Mouse (Mus musculus): Measurements from ENCODE around the gene Mthfd1l. TPM values are rescaled to one million over a fixed set of nuclear protein-coding genes. Genes with fewer than 3 reads are reported as not detected.

Gene Mthfd1l
- polyA plus RNA-seq, 1 experiment from 2014 or later = 19.1 TPM

DNA sequence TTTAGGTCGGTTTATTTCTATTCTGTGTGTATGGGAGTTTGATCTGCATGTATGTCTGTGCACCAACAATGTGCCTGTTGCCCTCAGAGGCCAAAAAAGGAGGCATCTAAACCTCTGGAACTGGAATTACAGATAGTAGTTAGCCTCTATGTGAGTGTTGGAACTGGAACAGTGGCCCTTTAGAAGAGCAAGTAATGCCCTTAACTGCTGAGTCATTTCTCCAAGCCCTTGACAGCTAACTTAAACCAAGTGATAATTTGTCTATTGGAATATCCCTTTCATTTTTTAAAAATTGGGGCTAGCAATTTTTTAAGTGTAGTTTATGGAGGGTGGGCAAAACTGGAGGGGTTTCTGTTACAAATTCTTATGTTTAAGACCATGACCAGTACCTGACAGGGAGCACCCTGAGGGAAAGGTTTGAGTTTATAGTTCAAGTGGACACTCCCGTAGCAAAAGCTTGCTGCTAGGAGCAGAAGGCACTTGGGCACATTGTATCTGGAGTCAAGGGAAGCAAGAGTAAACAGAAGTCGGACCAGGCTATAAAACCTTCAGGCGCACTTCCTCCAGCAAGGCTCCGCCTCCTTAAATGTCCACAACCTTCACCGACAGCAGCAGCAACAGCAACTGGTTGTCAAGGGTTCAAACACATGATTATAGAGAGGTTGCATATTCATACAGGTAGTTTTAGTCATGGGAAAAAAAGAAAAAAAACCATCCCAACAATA is 3.1 kb downstream of the Mthfd1l start:
- ChIA-PET CTCF (interaction anchor here (1.7 kb wide), 1 partner anchor 8 kb away, joined by 3 read pairs; no protein-coding TSS in a partner anchor), POLR2A (no interaction called here)
- ATAC-seq (no peak), DNase-seq (ENCODE audit: low read depth, low spot score) (no peak)
- TF ChIP-seq CTCF (IDR thresholded peaks at IDR 0.05) = no peak
- in situ Hi-C loops (cut with MboI; ENCODE audit: low pct_unique_long_range_greater_than_20kb) = loop anchor here (25.0 kb wide), 4 partner anchors 636 to 1836 kb away; partner anchors contain the start of genes Esr1, Fbxo5 and Mtrf1l
- H3K27me3 ChIP-seq = no peaks in the 10 kb centered on the region

DNA sequence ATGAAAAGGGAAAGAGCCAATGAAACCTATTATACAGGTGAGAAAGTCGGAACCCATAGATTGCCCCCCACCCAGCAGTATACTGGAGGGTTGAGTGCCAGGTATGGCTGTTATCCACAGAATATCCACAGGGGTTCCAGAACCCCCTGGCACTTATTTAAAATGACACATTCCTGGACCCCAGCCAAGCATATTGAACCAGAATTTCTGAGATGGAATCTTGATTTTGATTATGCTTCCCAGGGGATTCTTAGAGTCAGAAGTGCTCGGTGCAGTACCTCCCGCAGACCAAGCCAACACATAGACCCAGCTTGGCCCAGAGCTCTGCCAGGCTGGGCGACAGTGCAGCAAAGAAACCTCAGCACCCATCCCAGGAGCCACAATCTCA is 3.7 kb downstream of the Mthfd1l start:
- POLR2A ChIA-PET = no interaction called here

DNA sequence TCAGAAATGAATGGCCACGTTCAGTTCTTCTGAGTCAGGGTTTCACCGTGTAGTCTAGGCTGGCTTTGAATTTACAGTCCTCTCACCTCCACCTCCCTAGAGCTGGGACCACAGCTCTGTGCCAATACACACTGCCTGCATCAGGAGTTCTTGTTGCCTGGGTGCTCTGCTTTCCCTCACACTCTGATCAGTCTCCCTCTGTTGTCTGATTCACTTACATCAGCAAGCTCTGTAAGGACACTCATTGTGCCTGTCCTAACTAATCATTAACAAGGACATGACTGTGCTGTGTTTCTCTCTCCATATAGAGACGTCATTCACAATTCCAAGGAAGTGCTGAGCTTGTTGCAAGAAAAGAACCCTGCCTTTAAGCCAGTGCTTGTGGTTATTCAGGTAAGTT is 5.4 kb downstream of the Mthfd1l start:
- no peak for TF ChIP-seq CTCF (IDR thresholded peaks at IDR 0.05)
- in situ Hi-C loops (cut with MboI; ENCODE audit: low pct_unique_long_range_greater_than_20kb) = loop anchor here (25.0 kb wide), 4 partner anchors 634 to 1834 kb away; partner anchors contain the start of genes Esr1, Fbxo5 and Mtrf1l
- POLR2A ChIA-PET = no interaction called here
- CTCF ChIA-PET = no interaction called here
- no peaks in the 10 kb centered on the region for H3K27me3 ChIP-seq
- ATAC-seq (peak; percentile 19), DNase-seq (ENCODE audit: low read depth, low spot score) (no peak)

More for the DNA sequence above, 3.7 kb downstream of the Mthfd1l start:
- DNase-seq (ENCODE audit: low read depth, low spot score) (no peak), ATAC-seq (no peak)
- no peak for TF ChIP-seq CTCF (IDR thresholded peaks at IDR 0.05)
- in situ Hi-C loops (cut with MboI; ENCODE audit: low pct_unique_long_range_greater_than_20kb) = loop anchor here (25.0 kb wide), 4 partner anchors 636 to 1836 kb away; partner anchors contain the start of genes Esr1, Fbxo5 and Mtrf1l
- CTCF ChIA-PET = no interaction called here
- no peaks in the 10 kb centered on the region for H3K27me3 ChIP-seq

DNA sequence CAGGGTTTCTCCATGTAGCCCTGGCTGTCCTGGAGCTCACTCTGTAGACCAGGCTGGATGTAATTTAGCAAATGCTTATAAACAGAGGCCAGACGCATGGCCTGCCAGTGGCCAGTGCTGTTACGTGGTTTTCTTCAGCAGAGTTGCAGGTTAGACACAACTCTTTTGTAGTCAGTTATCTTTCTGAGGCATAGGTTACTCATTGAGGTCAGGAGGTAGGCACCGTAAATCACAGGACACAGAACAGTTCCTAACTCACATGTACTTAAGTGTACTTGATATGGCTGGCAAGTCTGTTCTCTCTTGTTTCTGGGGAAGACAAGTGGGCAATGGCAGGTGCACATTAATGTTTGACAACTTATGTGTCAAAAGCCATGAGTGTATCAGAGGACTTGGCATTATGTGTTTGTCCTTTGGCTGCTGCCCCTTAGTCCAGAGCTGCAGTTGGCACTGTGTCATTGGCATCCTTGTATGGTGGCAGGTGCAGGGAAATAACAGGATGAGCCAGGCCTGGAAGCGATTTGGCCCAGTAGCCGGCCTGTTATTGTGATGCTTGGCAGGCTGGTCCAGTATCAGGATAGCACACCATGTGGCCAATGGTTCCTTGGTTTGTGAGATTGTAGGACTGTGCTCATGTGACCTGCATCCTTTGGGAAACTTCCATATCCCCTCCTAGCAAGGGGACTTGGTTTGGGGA is 6.0 kb downstream of the Mthfd1l start:
- ATAC-seq (no peak), DNase-seq (ENCODE audit: low read depth, low spot score) (no peak)
- no peaks in the 10 kb centered on the region for H3K27me3 ChIP-seq
- POLR2A ChIA-PET = no interaction called here
- CTCF ChIA-PET = no interaction called here
- in situ Hi-C loops (cut with MboI; ENCODE audit: low pct_unique_long_range_greater_than_20kb) = loop anchor here (25.0 kb wide), 4 partner anchors 633 to 1833 kb away; partner anchors contain the start of genes Esr1, Fbxo5 and Mtrf1l
- no peak for TF ChIP-seq CTCF (IDR thresholded peaks at IDR 0.05)

DNA sequence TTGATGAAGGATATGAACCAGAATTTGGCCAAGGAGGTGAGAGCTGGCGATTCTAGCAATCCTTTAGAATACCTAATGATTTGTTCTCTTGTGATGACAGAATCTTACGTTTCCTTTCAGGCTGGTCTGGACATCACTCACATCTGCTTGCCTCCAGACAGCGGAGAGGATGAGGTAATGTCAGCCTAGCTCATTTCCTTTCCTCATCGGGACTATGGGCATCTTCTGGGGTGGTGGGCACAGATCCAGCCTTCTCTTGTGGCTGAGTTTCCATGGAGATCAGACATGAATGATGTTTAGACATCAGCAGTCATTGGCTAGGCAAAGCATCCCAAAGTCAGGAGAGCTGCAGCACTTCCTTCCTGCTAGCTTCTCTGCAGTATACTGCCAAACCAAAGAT is 7.3 kb downstream of the Mthfd1l start:
- CTCF ChIA-PET = interaction anchor here (4.2 kb wide), 1 partner anchor 16 kb away, joined by 19 read pairs; no protein-coding TSS in a partner anchor
- POLR2A ChIA-PET = no interaction called here
- no peak for ATAC-seq

DNA sequence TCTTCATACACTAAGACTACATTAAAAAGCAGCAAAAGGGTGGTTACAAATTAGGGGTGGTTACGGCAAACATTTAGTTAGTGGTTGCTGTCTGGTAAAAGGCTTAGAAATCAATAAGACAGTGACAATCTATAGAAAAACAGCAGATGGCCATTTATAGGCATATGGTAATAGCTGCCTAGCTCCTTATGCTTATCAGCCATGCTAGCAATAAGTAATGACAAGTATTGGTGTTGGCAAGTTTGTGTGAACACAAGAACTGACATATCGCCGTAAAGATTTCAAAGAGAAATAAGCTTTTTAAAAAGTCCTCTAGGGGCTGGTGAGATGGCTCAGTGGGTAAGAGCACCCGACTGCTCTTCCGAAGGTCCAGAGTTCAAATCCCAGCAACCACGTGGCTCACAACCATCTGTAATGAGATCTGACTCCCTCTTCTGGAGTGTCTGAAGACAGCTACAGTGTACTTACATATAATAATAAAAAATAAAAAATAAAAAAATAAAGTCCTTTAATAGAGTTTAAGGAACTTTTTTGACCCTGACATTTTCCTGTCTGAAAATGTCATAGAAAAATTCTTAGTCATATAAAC is 17.5 kb downstream of the Mthfd1l start:
- DNase-seq (ENCODE audit: low read depth, low spot score) = no peak
- ChIA-PET CTCF (interaction anchor here (0.9 to 1.0 kb wide), 2 partner anchors 8 to 414 kb away, joined by 3 read pairs; no protein-coding TSS in a partner anchor), POLR2A (no interaction called here)
- no peak for ATAC-seq
- no peaks in the 10 kb centered on the region for H3K27me3 ChIP-seq
- no peak for TF ChIP-seq CTCF (IDR thresholded peaks at IDR 0.05)
- in situ Hi-C loops (cut with MboI; ENCODE audit: low pct_unique_long_range_greater_than_20kb) = loop anchor here (25.0 kb wide), 4 partner anchors 622 to 1822 kb away; partner anchors contain the start of genes Esr1, Fbxo5 and Mtrf1l

More for the DNA sequence above, 7.3 kb downstream of the Mthfd1l start:
- no peak for TF ChIP-seq CTCF (IDR thresholded peaks at IDR 0.05)
- DNase-seq (ENCODE audit: low read depth, low spot score) = no peak
- in situ Hi-C loops (cut with MboI; ENCODE audit: low pct_unique_long_range_greater_than_20kb) = loop anchor here (25.0 kb wide), 4 partner anchors 632 to 1832 kb away; partner anchors contain the start of genes Esr1, Fbxo5 and Mtrf1l
- no peaks in the 10 kb centered on the region for H3K27me3 ChIP-seq

DNA sequence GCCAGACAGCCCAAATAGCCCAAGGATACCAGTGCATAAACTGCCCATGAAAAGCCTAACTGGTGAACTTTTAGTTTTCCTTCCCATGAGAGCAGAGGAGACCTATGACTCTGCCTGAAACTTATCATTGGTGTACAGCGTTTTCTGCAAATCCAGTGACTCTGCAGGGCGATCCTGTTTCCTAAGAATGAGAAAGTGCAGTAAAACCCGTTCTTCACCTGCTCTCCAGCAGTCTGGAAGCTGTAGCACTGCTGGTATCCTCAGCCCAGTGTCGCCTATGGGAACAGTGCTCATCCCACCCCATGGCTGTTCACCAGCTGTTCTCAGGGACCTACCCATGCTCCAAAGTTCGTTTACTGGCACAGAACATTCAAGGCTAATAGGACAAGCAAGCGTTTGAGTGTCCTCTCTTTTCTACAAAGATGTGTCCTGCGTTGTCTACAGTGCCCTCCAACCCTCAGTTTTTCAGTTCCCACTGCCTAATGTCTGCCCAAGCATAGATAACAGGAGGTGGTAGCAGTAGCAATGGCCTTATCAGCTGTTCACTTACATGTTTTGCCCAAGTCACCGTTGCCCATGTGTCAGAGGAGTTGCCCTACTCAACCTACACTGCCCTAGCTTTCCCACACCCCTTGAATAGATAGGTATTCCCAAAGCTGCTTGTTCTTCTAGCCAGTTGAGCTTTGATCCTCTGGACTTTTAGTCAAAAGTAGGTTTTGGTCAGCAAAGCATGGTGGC is 20.6 kb downstream of the Mthfd1l start:
- POLR2A ChIA-PET = no interaction called here
- DNase-seq (ENCODE audit: low read depth, low spot score) = no peak
- in situ Hi-C loops (cut with MboI; ENCODE audit: low pct_unique_long_range_greater_than_20kb) = loop anchor here (25.0 kb wide), 4 partner anchors 619 to 1819 kb away; partner anchors contain the start of genes Esr1, Fbxo5 and Mtrf1l
- no peaks in the 10 kb centered on the region for H3K27me3 ChIP-seq
- no peak for TF ChIP-seq CTCF (IDR thresholded peaks at IDR 0.05)
- CTCF ChIA-PET = no interaction called here
- no peak for ATAC-seq

DNA sequence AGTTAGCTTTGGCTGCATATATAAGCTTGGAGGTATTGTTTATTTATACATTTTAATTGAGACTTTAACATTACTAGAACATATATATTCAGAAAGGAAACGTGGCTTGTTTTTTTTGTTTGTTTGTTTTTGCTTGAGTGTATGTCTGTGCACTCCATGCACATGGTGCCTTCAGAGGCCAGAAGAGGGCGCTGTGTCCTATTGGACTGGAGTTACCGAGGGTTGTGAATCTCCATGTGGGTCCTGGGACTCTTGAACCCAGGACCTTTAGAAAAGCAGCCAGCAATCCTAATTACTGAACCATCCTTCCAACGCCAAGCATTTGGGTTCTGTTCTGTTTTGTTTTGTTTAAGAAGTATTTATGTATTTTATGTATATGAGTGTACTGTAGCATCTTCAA is 22.4 kb downstream of the Mthfd1l start:
- CTCF ChIA-PET = interaction anchor here (0.7 to 2.4 kb wide), 4 partner anchors 13 to 415 kb away, joined by 3 to 19 read pairs (median 4); no protein-coding TSS in a partner anchor
- no peaks in the 10 kb centered on the region for H3K27me3 ChIP-seq
- POLR2A ChIA-PET = no interaction called here
- in situ Hi-C loops (cut with MboI; ENCODE audit: low pct_unique_long_range_greater_than_20kb) = loop anchor here (5.0 to 25.0 kb wide), 5 partner anchors 352 to 1817 kb away; partner anchors contain the start of genes Esr1, Fbxo5 and Mtrf1l
- peak; percentile 61 for TF ChIP-seq CTCF (IDR thresholded peaks at IDR 0.05)
- no peak for ATAC-seq
- DNase-seq (ENCODE audit: low read depth, low spot score) = no peak

DNA sequence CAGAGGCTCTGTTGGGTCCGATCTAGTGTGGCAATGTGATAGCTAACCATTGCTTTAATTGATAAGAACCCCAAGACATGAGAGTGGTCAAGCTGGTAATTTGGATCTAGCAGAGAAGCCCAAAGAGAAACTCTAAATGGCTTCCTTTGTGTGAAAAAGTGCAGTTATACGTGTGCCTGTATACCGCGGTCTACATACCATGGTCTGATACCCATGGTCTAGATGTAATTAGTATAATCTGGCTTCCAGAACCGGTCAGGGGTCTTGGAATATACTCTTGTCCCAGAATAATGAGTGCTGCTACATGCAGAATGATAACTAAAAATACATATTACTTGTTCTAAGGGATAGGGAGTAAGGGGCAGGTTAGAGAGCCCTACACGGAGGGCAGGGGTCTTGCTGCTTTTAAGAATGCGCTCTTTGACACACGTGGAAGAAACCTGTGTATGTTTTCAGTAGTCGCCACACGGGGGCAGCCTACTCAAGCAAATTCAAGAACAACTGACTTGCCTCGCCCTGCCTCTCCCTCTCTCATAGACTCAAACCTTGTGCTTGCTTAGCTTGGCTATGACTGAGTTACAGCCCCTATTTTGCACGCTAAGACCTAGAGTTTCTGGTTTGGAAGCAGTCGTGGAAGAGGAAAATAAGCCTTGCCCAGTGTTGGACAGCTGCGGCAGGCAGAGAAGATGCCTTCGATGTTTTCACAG is 23.4 kb downstream of the Mthfd1l start:
- ChIA-PET POLR2A (interaction anchor here (0.6 kb wide), 1 partner anchor 348 kb away, joined by 3 read pairs; no protein-coding TSS in a partner anchor), CTCF (interaction anchor here (0.9 to 2.4 kb wide), 12 partner anchors 8 to 414 kb away, joined by 3 to 19 read pairs (median 4); no protein-coding TSS in a partner anchor)
- peak; percentile 83 for TF ChIP-seq CTCF (IDR thresholded peaks at IDR 0.05)
- in situ Hi-C loops (cut with MboI; ENCODE audit: low pct_unique_long_range_greater_than_20kb) = loop anchor here (5.0 to 25.0 kb wide), 5 partner anchors 351 to 1816 kb away; partner anchors contain the start of genes Esr1, Fbxo5 and Mtrf1l
- ATAC-seq (peak; percentile 56), DNase-seq (ENCODE audit: low read depth, low spot score) (no peak)
- H3K27me3 ChIP-seq = no peaks in the 10 kb centered on the region

All from Patski (cell line).